Mouse (Mus musculus): Measurements from ENCODE around the gene Mturn. TPM values are rescaled to one million over a fixed set of nuclear protein-coding genes. Genes with fewer than 3 reads are reported as not detected.
A peak's percentile ranks its signal among the peaks of the same experiment; 100 is the strongest.

The Mturn gene
- 148 TPM in 2 replicates for total RNA-seq (2014; rRNA removed)
- 67.9 and 72.5 TPM in 2 replicates for polyA plus RNA-seq (2015; fragmentation: Nextera tagmentation; extraction: Ambion mirVana)

DNA sequence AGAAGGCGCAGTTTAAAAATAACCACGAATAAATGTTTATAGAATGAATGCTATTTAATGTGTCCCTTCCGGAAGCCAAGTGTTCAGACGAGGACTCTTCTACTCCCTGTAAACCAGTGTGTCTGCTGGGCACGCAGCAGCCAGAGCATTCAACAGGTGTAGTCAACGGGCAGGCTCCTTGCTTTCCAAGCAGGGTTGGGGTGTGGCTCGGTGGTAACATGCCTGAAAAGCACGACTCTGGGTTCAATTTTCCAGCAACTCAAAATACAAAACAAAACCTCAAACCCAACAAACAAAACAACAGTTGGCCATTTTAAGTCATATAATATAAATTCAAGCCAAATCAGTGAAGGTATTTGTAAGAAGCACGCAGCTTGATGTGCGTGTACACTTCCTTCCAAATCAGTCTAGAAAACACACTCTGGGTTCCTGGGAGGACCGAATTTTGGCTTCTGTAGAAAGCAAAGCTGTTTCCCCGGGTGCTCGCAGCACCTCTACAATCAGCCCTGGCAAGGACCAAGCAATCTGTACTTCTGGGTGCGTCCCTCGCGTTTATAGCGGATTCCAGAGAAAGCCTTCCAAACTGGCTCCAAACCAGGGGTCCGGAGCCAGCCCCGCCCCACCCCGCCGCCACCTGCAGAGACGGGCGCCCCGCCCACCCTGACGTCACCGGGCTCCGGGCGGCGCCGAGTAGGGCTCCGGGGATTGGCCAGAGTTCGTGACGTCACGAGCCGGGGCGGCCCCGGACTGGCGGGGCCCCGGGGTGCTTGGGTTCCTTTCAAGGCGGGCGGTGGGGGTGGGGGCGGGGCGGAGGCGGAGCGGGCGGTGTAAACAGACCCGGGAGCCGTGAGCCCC, at the start of gene Mturn:
Gene Mturn (plus strand): TSS at position 734 of the 855 bp plus-strand sequence.
- Histone ChIP-seq H3K4me3 (ENCODE audit: low read length) (peak within 1 kb of the TSS; percentile 95), H3K9me3 (ENCODE audit: low read length) (no peaks in the 10 kb centered on the region), H3K36me3 (ENCODE audit: insufficient read depth, low read length) (no peaks in the 10 kb centered on the region), H3K4me1 (ENCODE audit: insufficient read depth, low read length) (no peaks in the 10 kb centered on the region; the same call in 1 of the 2 replicates), H3K27ac (peak within 1 kb of the TSS; percentile 72), H3K27me3 (ENCODE audit: insufficient read depth, low read length) (no peaks in the 10 kb centered on the region), H3K4me2 (ENCODE audit: low read depth, low read length) (peak within 1 kb of the TSS; percentile 89), H3K9ac (replicated peaks; ENCODE audit: low read length) (peak within 1 kb of the TSS; percentile 84)
- no peak for TF ChIP-seq CTCF (IDR thresholded peaks at IDR 0.05; ENCODE audit: low read depth)
- DNase-seq (ENCODE audit: low spot score) = peak; percentile 96
- WGBS = 3% methylated on average over 47 of the region's 48 CpGs
- ATAC-seq = peak; percentile 97

DNA sequence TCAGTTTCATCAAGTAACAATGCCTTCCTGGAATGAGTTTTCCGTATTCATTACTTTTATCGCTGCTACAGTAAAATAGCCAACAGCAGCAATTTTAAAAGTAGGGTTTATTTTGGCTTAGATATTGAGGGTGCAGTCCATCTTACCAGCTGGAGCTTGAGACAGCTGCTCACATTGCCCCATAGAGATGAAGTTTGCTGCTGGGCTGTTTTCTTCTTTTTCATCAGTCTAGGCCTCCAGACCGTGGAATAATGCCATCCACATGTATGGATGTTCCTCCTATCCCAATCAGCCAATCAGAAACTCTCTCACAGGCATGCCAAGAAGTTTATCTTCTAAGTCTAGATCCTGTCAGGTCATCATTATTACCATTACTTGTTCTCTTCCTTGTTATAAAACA, 41.5 kb upstream of the Mturn start:
- Histone ChIP-seq H3K9ac (replicated peaks; ENCODE audit: low read length) (no peak overlapping the region), H3K27ac (no peak overlapping the region), H3K4me3 (ENCODE audit: low read length) (no peak overlapping the region), H3K9me3 (ENCODE audit: low read length) (no peaks in the 10 kb centered on the region), H3K4me1 (ENCODE audit: insufficient read depth, low read length) (no peaks in the 10 kb centered on the region), H3K36me3 (ENCODE audit: insufficient read depth, low read length) (peaks cover 6% of the 10 kb centered on the region), H3K4me2 (ENCODE audit: low read depth, low read length) (no peak overlapping the region), H3K27me3 (ENCODE audit: insufficient read depth, low read length) (no peaks in the 10 kb centered on the region)
- WGBS = 92% methylated on average over 3 of the region's 3 CpGs
- no peak for DNase-seq (ENCODE audit: low spot score)
- ATAC-seq = no peak
- no peak for TF ChIP-seq CTCF (IDR thresholded peaks at IDR 0.05; ENCODE audit: low read depth)

- no peaks in the 10 kb centered on the region for H3K4me1 ChIP-seq (ENCODE audit: insufficient read depth, low read length)
- ATAC-seq (no peak), DNase-seq (ENCODE audit: low spot score) (no peak)
- H3K36me3 ChIP-seq (ENCODE audit: insufficient read depth, low read length) = peaks cover 6% of the 10 kb centered on the region
- no peaks in the 10 kb centered on the region for H3K27me3 ChIP-seq (ENCODE audit: insufficient read depth, low read length)
- no peak overlapping the region for H3K4me2 ChIP-seq (ENCODE audit: low read depth, low read length)
- H3K9me3 ChIP-seq (ENCODE audit: low read length) = no peaks in the 10 kb centered on the region
- no peak overlapping the region for H3K27ac ChIP-seq
- H3K9ac ChIP-seq (replicated peaks; ENCODE audit: low read length) = no peak overlapping the region
- WGBS = 70% methylated on average over 2 of the region's 2 CpGs
- no peak overlapping the region for H3K4me3 ChIP-seq (ENCODE audit: low read length)
- TF ChIP-seq CTCF (IDR thresholded peaks at IDR 0.05; ENCODE audit: low read depth) = no peak
Observed at GRCm38 (mm10) chr6:54641953-54642352, 39.5 kb upstream of the Mturn start.

- Histone ChIP-seq H3K27ac (no peak overlapping the region), H3K9ac (replicated peaks; ENCODE audit: low read length) (no peak overlapping the region), H3K9me3 (ENCODE audit: low read length) (no peaks in the 10 kb centered on the region), H3K4me3 (ENCODE audit: low read length) (no peak overlapping the region), H3K4me1 (ENCODE audit: insufficient read depth, low read length) (no peaks in the 10 kb centered on the region), H3K27me3 (ENCODE audit: insufficient read depth, low read length) (no peaks in the 10 kb centered on the region), H3K36me3 (ENCODE audit: insufficient read depth, low read length) (peaks cover 6% of the 10 kb centered on the region), H3K4me2 (ENCODE audit: low read depth, low read length) (no peak overlapping the region)
- no peak for ATAC-seq
- TF ChIP-seq CTCF (IDR thresholded peaks at IDR 0.05; ENCODE audit: low read depth) = no peak
- 88% methylated on average over 4 of the region's 4 CpGs for WGBS
- no peak for DNase-seq (ENCODE audit: low spot score)
Observed at GRCm38 (mm10) chr6:54643181-54643580, 38.2 kb upstream of the Mturn start.

- Histone ChIP-seq H3K4me1 (ENCODE audit: insufficient read depth, low read length) (no peaks in the 10 kb centered on the region), H3K27me3 (ENCODE audit: insufficient read depth, low read length) (no peaks in the 10 kb centered on the region), H3K27ac (no peak overlapping the region), H3K9me3 (ENCODE audit: low read length) (no peaks in the 10 kb centered on the region), H3K36me3 (ENCODE audit: insufficient read depth, low read length) (no peaks in the 10 kb centered on the region), H3K4me3 (ENCODE audit: low read length) (no peak overlapping the region), H3K9ac (replicated peaks; ENCODE audit: low read length) (no peak overlapping the region), H3K4me2 (ENCODE audit: low read depth, low read length) (no peak overlapping the region)
- DNase-seq (ENCODE audit: low spot score) (no peak), ATAC-seq (no peak)
- TF ChIP-seq CTCF (IDR thresholded peaks at IDR 0.05; ENCODE audit: low read depth) = no peak
- WGBS = 83% methylated on average over 11 of the region's 11 CpGs
Observed at GRCm38 (mm10) chr6:54655471-54656095, 25.8 kb upstream of the Mturn start.

- Histone ChIP-seq H3K4me2 (ENCODE audit: low read depth, low read length) (no peak overlapping the region), H3K9ac (replicated peaks; ENCODE audit: low read length) (no peak overlapping the region), H3K36me3 (ENCODE audit: insufficient read depth, low read length) (no peaks in the 10 kb centered on the region), H3K27ac (no peak overlapping the region), H3K4me1 (ENCODE audit: insufficient read depth, low read length) (no peaks in the 10 kb centered on the region), H3K9me3 (ENCODE audit: low read length) (no peaks in the 10 kb centered on the region), H3K4me3 (ENCODE audit: low read length) (no peak overlapping the region), H3K27me3 (ENCODE audit: insufficient read depth, low read length) (no peaks in the 10 kb centered on the region)
- 88% methylated on average over 6 of the region's 6 CpGs for WGBS
- ATAC-seq (no peak), DNase-seq (ENCODE audit: low spot score) (no peak)
- TF ChIP-seq CTCF (IDR thresholded peaks at IDR 0.05; ENCODE audit: low read depth) = no peak
Observed at GRCm38 (mm10) chr6:54657861-54658260, 23.6 kb upstream of the Mturn start.

Measured in hindbrain, postnatal 0 days (tissue).